Mouse (Mus musculus) adrenal gland, postnatal 25 days (tissue): ENCODE results near the gene Rdh16f2. TPM values are rescaled to one million over a fixed set of nuclear protein-coding genes. Genes with fewer than 3 reads are reported as not detected.
A peak's percentile ranks its signal among the peaks of the same experiment; 100 is the strongest.
"Not testable (repeated sequence)": the region's sequence is repeated elsewhere in the genome, so short reads cannot be mapped to it uniquely, and the experiment has no call there.

Experiments
- DNase-seq: peaks from one replicate; pipeline ENCODE4 v3.0.0; 2021; ENCODE audit warnings: mixed read lengths
- total RNA-seq: library from RNA; stranded (reverse); gene quantifications from 2 replicates; pipeline ENCODE4 v1.2.3, GENCODE M21; 2021

Rdh16f2 gene
- total RNA-seq, 1 experiment from 2014 or later = not detected

GRCm38 (mm10) chr10:127891481-127891880 is 25.2 kb downstream of the Rdh16f2 start:
- no peak for DNase-seq

GRCm38 (mm10) chr10:127893163-127894022 is 27.1 kb downstream of the Rdh16f2 start:
- DNase-seq = not testable (repeated sequence)

GRCm38 (mm10) chr10:127896705-127897104 is 30.4 kb downstream of the Rdh16f2 start:
- no peak for DNase-seq

GRCm38 (mm10) chr10:127897506-127897905 is 31.2 kb downstream of the Rdh16f2 start:
- DNase-seq = no peak

DNA sequence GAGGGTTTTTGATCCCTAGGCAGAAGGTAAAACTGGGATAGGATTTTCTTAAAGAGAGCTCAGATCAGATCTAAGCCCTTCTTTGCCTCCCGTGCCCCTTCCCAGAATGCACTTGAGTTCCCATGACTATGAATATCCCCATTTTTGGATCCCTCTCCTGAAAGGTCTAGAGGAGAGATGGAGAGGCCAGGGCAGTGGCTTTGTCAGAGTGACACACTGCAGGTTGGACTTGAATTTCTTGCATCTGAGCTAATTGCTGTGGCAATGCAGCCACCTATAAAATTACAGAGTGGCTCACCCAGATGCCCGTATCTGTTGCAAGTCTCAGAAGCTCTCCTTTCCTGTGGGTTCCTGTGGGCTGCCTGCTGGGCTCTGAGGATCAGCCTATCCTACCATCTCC is 31.9 kb downstream of the Rdh16f2 start, which contains the start of gene Sdr9c7:
TSS of gene Sdr9c7 (plus strand) at position 301 of the 400 bp plus-strand sequence.
- no peak for DNase-seq

- no peak for DNase-seq
These were observed 33.5 kb downstream of the Rdh16f2 start for GRCm38 (mm10) chr10:127899783-127900182.

DNA sequence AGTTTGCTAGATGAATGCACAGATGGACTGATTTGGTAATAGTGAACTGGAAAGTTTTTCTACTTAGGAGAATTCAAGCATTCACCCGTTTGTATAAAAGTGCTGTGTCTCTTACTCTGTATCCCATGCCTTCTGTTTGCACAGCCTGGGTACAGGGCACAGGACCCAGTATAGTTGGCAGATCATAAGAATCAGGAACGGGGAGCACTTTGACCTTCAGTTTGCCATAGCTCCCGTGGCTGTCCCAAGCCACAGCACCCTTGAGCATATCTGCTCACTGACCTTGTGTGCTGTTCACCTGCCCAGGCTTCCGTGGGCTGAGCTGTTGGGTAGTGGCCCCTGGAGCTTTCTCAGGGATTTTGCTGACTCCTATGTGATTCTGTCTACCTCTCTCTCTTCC is 35.5 kb downstream of the Rdh16f2 start:
- DNase-seq = no peak

- peak; percentile 7 for DNase-seq
These were observed 36.8 kb downstream of the Rdh16f2 start for GRCm38 (mm10) chr10:127903116-127903515.

GRCm38 (mm10) chr10:127904718-127905446 is 38.6 kb downstream of the Rdh16f2 start:
- peak; percentile 78 for DNase-seq

GRCm38 (mm10) chr10:127906138-127906537 is 39.9 kb downstream of the Rdh16f2 start:
- no peak for DNase-seq

DNA sequence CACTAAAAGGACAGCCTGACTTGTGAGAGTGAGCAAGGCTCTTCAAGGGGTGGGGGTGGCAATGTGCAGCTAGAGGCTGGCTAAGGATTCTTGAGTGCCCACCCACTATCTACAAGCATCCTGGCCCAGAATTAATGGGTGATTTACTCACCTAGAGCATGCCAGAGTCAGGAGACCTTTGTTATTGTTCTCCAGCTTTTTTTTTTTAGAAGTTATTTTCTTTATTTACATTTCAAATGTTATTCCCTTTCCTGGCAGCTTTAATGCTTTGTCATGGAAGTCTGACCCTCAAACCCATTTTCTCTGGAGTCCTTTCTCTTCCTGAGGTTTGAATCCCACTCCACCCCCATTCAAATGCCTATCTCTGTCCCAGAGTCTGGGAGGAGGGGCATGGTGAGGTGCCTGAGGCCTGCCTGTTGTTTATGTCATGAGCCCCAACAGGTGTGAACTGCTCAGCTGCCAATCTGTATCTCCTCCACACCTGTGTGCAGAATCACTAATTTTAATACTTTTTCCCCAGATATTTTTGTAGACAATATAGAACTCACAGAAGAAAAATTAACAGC is 41.2 kb downstream of the Rdh16f2 start:
- no peak for DNase-seq

- no peak for DNase-seq
These were observed 49.3 kb downstream of the Rdh16f2 start for GRCm38 (mm10) chr10:127915578-127915977.

- DNase-seq = not testable (repeated sequence)
These were observed 50.9 kb downstream of the Rdh16f2 start for GRCm38 (mm10) chr10:127917183-127917582.

DNA sequence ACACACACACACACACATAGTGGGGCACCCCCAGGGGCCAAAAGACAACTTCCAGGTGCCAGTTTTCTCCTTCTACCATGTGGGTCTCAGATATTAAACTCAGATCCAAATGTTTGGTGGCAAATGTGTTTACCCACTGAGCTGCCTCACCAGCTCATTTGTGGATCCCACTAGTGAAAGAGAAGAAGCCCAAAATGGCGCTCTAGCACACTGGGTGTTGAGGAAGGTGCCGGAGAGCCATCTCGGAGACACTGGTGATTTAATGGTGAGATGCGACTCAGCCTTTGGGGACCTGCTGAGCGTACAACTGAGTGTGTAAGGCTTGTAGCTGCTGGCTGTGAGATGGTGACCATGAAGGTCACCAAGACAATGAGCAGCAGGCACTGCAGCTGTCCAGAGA is 51.4 kb downstream of the Rdh16f2 start:
- no peak for DNase-seq

- no peak for DNase-seq
These were observed 56.0 kb downstream of the Rdh16f2 start for GRCm38 (mm10) chr10:127922241-127922640.

GRCm38 (mm10) chr10:127923024-127923423 is 56.8 kb downstream of the Rdh16f2 start:
- DNase-seq = no peak

DNA sequence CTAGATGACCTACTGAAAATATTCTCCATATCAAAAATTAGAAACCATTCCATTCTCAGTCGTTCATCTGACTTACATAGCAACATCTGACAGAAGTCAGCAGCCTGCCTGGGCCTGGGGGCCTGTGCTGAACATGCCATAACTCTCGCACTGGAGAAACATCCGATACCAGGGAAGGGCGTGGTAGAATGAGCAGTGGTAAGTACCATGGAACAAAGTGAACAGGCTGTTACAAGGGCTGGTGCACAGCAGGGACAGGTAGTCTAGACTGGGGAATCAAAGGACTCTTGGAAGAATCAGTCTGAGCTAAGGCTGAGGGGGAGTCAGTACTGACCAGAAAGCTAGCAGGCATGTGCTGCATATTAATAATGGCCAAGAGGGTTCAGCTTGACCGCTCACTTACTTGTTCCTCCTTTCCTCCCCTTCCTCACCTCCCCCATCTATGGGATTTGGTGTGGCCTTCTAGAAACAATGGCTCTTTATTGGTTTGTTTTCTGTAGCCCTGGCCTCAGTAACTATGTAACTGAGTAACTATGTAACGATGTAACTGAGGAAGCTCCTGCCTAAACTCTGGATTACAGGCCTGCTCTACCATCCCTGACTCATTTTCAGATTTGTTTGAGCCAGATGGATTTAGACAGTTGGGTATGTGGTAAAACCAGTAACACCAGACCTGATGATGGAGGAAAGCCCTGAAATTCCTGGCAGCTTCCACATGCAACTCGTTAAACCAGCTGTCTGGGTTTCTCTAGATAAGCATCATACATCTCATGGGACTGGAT is 58.5 kb downstream of the Rdh16f2 start:
- DNase-seq = no peak

Other genes with a start within 250 kb of the Rdh16f2 start
- gene Lrp1, start 245.3 kb upstream of the Rdh16f2 start, total RNA-seq = 196 and 254 TPM in 2 replicates
- 117 and 121 TPM in 2 replicates for gene Stat6, start 223.5 kb upstream of the Rdh16f2 start, total RNA-seq
- 9.6 and 13.7 TPM in 2 replicates for gene Nemp1, start 199.6 kb upstream of the Rdh16f2 start, total RNA-seq
- 19.0 and 21.7 TPM in 2 replicates for gene Nab2, start 197.9 kb upstream of the Rdh16f2 start, total RNA-seq
- gene Myo1a, start 161.3 kb upstream of the Rdh16f2 start, total RNA-seq = 0.33 and 1.1 TPM in 2 replicates
- not detected in 2 replicates for gene Tac2, start 142.0 kb upstream of the Rdh16f2 start, total RNA-seq
- 12.3 and 13.5 TPM in 2 replicates for gene Zbtb39, start 126.9 kb upstream of the Rdh16f2 start, total RNA-seq
- gene Gpr182, start 114.7 kb upstream of the Rdh16f2 start, total RNA-seq = 10.9 and 11.4 TPM in 2 replicates
- 0.57 and 1.3 TPM in 2 replicates for gene Rdh1, start 106.8 kb upstream of the Rdh16f2 start, total RNA-seq
- 1.0 and 2.7 TPM in 2 replicates for gene Rdh16f1, start 106.7 kb upstream of the Rdh16f2 start, total RNA-seq
- not detected in 2 replicates for gene Rdh9, start 90.1 kb upstream of the Rdh16f2 start, total RNA-seq
- gene Rdh16, start 65.3 kb upstream of the Rdh16f2 start, total RNA-seq = 0.12 and 0.52 TPM in 2 replicates
- not detected in 2 replicates for gene Rdh19, start 16.5 kb upstream of the Rdh16f2 start, total RNA-seq
- 5.8 TPM in 1 of 2 replicates, not detected in the other for gene Rdh7, start 22.3 kb downstream of the Rdh16f2 start, total RNA-seq
- 0.82 and 2.6 TPM in 2 replicates for gene Sdr9c7, start 32.0 kb downstream of the Rdh16f2 start, total RNA-seq
- 1.1 TPM in 1 of 2 replicates, not detected in the other for gene Hsd17b6, start 141.1 kb downstream of the Rdh16f2 start, total RNA-seq
- gene Prim1, start 148.7 kb downstream of the Rdh16f2 start, total RNA-seq = 6.6 and 6.8 TPM in 2 replicates
- gene Naca, start 169.1 kb downstream of the Rdh16f2 start, total RNA-seq = 566 and 612 TPM in 2 replicates
- gene Ptges3, start 192.5 kb downstream of the Rdh16f2 start, total RNA-seq = 167 and 204 TPM in 2 replicates
- 2,437 and 2,492 TPM in 2 replicates for gene Atp5b, start 216.8 kb downstream of the Rdh16f2 start, total RNA-seq
- 52.2 and 73.2 TPM in 2 replicates for gene Baz2a, start 225.1 kb downstream of the Rdh16f2 start, total RNA-seq